Mouse (Mus musculus): Measurements from ENCODE around the gene Mapk9. TPM values are rescaled to one million over a fixed set of nuclear protein-coding genes. Genes with fewer than 3 reads are reported as not detected.
"Not testable (repeated sequence)": the region's sequence is repeated elsewhere in the genome, so short reads cannot be mapped to it uniquely, and the experiment has no call there.

Gene Mapk9
- polyA plus RNA-seq, 1 experiment: 10.1 TPM

DNA sequence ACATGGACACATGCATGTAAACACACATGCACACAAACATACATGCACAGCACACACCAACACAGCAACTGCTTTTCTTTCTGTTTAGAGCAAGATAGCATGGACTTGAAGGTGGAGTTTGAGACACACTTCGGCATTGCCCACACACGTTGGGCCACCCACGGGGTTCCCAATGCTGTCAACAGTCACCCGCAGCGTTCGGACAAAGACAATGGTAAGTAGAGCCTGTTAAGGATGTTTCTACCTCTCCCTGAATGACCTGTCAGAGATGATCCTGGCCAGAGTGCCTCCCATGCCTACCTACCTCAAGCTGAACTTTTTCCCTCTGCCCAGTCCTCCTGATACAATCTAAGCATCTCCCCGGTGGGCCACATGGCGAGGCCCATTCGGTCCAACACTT, 37.6 kb upstream of the Mapk9 start:
- Histone ChIP-seq H3K36me3 (ENCODE audit: control insufficient read depth, insufficient read depth) (no peaks in the 10 kb centered on the region), H3K4me3 (ENCODE audit: insufficient read depth, poor library complexity, severe bottlenecking) (no peak overlapping the region), H3ac (ENCODE audit: control insufficient read depth, insufficient read length, low read depth) (no peak overlapping the region), H3K79me3 (ENCODE audit: low read depth) (no peaks in the 10 kb centered on the region), H3K27me3 (ENCODE audit: control insufficient read depth, insufficient read depth, insufficient read length) (peaks cover 8% of the 10 kb centered on the region), H3K79me2 (ENCODE audit: control insufficient read depth, insufficient read depth) (no peaks in the 10 kb centered on the region)
- TF ChIP-seq CTCF (IDR thresholded peaks at IDR 0.05; ENCODE audit: control insufficient read depth, insufficient read depth, insufficient read length) (no peak), MYOD1 (IDR thresholded peaks at IDR 0.05; ENCODE audit: control insufficient read depth, insufficient read length, low read depth) (no peak), MYOG (IDR thresholded peaks at IDR 0.05; ENCODE audit: control insufficient read depth, extremely low read depth, insufficient read length) (no peak), USF1 (IDR thresholded peaks at IDR 0.05; ENCODE audit: low read depth) (no peak), CEBPB (IDR thresholded peaks at IDR 0.05; ENCODE audit: low read depth) (no peak), FOSL1 (IDR thresholded peaks at IDR 0.05; ENCODE audit: insufficient read depth, low read length, poor library complexity, severe bottlenecking) (no peak), MAX (IDR thresholded peaks at IDR 0.05) (no peak)

- not testable (repeated sequence) for H3K79me3 ChIP-seq (ENCODE audit: low read depth); H3K36me3 ChIP-seq (ENCODE audit: control insufficient read depth, insufficient read depth); H3K79me2 ChIP-seq (ENCODE audit: control insufficient read depth, insufficient read depth); H3ac ChIP-seq (ENCODE audit: control insufficient read depth, insufficient read length, low read depth); H3K4me3 ChIP-seq (ENCODE audit: insufficient read depth, poor library complexity, severe bottlenecking); H3K27me3 ChIP-seq (ENCODE audit: control insufficient read depth, insufficient read depth, insufficient read length)
Measured at GRCm38 (mm10) chr11:49810696-49811095, 35.9 kb upstream of the Mapk9 start.

DNA sequence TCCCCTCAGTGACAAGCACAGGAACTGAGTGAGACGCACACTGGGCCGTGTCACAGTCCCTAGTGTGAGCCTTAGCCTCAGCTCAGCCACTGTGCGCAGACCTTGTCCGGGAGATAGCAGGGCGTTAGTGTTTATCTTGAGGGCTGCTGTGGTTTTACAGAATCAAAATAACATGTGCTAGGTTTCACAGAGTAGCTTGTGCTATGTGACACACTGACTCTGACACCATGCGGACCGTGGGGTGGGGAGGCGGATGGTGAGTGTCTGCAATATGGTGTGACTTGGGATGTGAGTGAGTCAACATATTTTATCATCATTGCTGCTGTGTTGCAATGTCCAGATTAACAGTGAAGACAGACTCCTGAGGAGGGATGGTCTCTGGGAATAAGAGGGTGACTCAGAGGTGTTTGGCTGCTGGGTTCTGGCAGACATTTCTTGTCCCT, 35.4 kb upstream of the Mapk9 start:
- Histone ChIP-seq H3K27me3 (ENCODE audit: control insufficient read depth, insufficient read depth, insufficient read length) (peaks cover 3% of the 10 kb centered on the region), H3K36me3 (ENCODE audit: control insufficient read depth, insufficient read depth) (no peaks in the 10 kb centered on the region), H3K79me2 (ENCODE audit: control insufficient read depth, insufficient read depth) (no peaks in the 10 kb centered on the region), H3K79me3 (ENCODE audit: low read depth) (no peaks in the 10 kb centered on the region), H3K4me3 (ENCODE audit: insufficient read depth, poor library complexity, severe bottlenecking) (no peak overlapping the region), H3ac (ENCODE audit: control insufficient read depth, insufficient read length, low read depth) (no peak overlapping the region)
- peak; percentile 3 for TF ChIP-seq FOSL1 (IDR thresholded peaks at IDR 0.05; ENCODE audit: insufficient read depth, low read length, poor library complexity, severe bottlenecking)
- TF ChIP-seq MAX (IDR thresholded peaks at IDR 0.05): peak; percentile 86
- no peak for TF ChIP-seq MYOD1 (IDR thresholded peaks at IDR 0.05; ENCODE audit: control insufficient read depth, insufficient read length, low read depth)
- peak; percentile 96 for TF ChIP-seq CEBPB (IDR thresholded peaks at IDR 0.05; ENCODE audit: low read depth)

DNA sequence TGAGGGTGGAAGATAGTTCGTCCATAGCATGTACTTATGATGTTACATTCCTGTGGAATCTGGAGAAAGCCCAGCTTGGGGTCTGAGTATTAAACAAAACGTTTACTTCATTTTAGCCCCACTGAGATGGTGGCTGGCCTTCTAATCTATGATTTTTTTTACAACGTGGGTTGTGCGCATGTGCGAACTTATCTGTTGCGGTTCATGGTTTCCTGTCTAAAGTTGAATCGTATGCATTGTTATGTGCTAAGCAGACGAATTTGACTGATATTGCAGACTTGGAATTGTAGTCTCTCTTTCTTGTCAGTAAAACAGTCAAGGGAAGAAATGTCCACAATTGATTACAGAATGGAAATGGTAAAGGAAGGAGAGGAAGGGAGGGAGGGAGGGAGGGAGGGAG, 34.7 kb upstream of the Mapk9 start:
- no peaks in the 10 kb centered on the region for H3K36me3 ChIP-seq (ENCODE audit: control insufficient read depth, insufficient read depth)

GRCm38 (mm10) chr11:49818869-49819566, 27.5 kb upstream of the Mapk9 start:
- Histone ChIP-seq H3K79me2 (ENCODE audit: control insufficient read depth, insufficient read depth) (no peaks in the 10 kb centered on the region), H3K27me3 (ENCODE audit: control insufficient read depth, insufficient read depth, insufficient read length) (peaks cover 30% of the 10 kb centered on the region), H3ac (ENCODE audit: control insufficient read depth, insufficient read length, low read depth) (no peak overlapping the region), H3K4me3 (ENCODE audit: insufficient read depth, poor library complexity, severe bottlenecking) (no peak overlapping the region), H3K79me3 (ENCODE audit: low read depth) (no peaks in the 10 kb centered on the region), H3K36me3 (ENCODE audit: control insufficient read depth, insufficient read depth) (no peaks in the 10 kb centered on the region)
- no peak for TF ChIP-seq CTCF (IDR thresholded peaks at IDR 0.05; ENCODE audit: control insufficient read depth, insufficient read depth, insufficient read length)
- no peak for TF ChIP-seq MYOD1 (IDR thresholded peaks at IDR 0.05; ENCODE audit: control insufficient read depth, insufficient read length, low read depth)
- no peak for TF ChIP-seq MAX (IDR thresholded peaks at IDR 0.05)
- no peak for TF ChIP-seq FOSL1 (IDR thresholded peaks at IDR 0.05; ENCODE audit: insufficient read depth, low read length, poor library complexity, severe bottlenecking)

More for the DNA sequence above, 34.7 kb upstream of the Mapk9 start:
- Histone ChIP-seq H3K4me3 (ENCODE audit: insufficient read depth, poor library complexity, severe bottlenecking) (no peak overlapping the region), H3K79me2 (ENCODE audit: control insufficient read depth, insufficient read depth) (no peaks in the 10 kb centered on the region), H3K79me3 (ENCODE audit: low read depth) (no peaks in the 10 kb centered on the region), H3K27me3 (ENCODE audit: control insufficient read depth, insufficient read depth, insufficient read length) (peaks cover 5% of the 10 kb centered on the region), H3ac (ENCODE audit: control insufficient read depth, insufficient read length, low read depth) (no peak overlapping the region)
- no peak for TF ChIP-seq CTCF (IDR thresholded peaks at IDR 0.05; ENCODE audit: control insufficient read depth, insufficient read depth, insufficient read length)

DNA sequence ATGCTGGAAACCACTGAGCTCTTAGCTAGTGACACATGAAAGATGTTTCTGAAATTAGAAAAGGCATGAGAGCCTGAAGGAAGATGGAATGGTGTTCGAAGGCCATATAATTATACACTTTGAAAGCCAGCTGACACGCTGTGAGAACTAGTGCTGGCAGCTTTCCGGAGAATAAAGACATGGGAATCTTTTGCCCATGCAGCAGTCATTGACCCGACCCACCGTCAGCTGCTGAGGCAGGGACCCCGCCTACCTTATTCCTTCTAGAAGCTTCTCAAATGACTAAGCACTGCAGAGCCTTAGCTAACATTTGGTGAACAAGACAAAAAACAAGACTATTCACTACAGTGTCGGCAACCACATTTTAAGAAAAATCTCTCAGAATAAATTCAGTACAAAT, 26.9 kb upstream of the Mapk9 start:
- peaks cover 31% of the 10 kb centered on the region for H3K27me3 ChIP-seq (ENCODE audit: control insufficient read depth, insufficient read depth, insufficient read length)
- H3K36me3 ChIP-seq (ENCODE audit: control insufficient read depth, insufficient read depth): no peaks in the 10 kb centered on the region
- no peak overlapping the region for H3K4me3 ChIP-seq (ENCODE audit: insufficient read depth, poor library complexity, severe bottlenecking)

More for the DNA sequence above, 26.9 kb upstream of the Mapk9 start:
- Histone ChIP-seq H3ac (ENCODE audit: control insufficient read depth, insufficient read length, low read depth) (no peak overlapping the region), H3K79me3 (ENCODE audit: low read depth) (no peaks in the 10 kb centered on the region), H3K79me2 (ENCODE audit: control insufficient read depth, insufficient read depth) (no peaks in the 10 kb centered on the region)
- no peak for TF ChIP-seq MAX (IDR thresholded peaks at IDR 0.05)
- no peak for TF ChIP-seq MYOD1 (IDR thresholded peaks at IDR 0.05; ENCODE audit: control insufficient read depth, insufficient read length, low read depth)
- TF ChIP-seq MYOG (IDR thresholded peaks at IDR 0.05; ENCODE audit: control insufficient read depth, extremely low read depth, insufficient read length): no peak
- TF ChIP-seq CTCF (IDR thresholded peaks at IDR 0.05; ENCODE audit: control insufficient read depth, insufficient read depth, insufficient read length): no peak
- TF ChIP-seq USF1 (IDR thresholded peaks at IDR 0.05; ENCODE audit: low read depth): no peak
- no peak for TF ChIP-seq CEBPB (IDR thresholded peaks at IDR 0.05; ENCODE audit: low read depth)
- no peak for TF ChIP-seq FOSL1 (IDR thresholded peaks at IDR 0.05; ENCODE audit: insufficient read depth, low read length, poor library complexity, severe bottlenecking)

All from C2C12 (cell line).